Mouse (Mus musculus) lung, embryonic 14.5 days (tissue): ENCODE data around the gene Hadhb. TPM values are rescaled to one million over a fixed set of nuclear protein-coding genes. Genes with fewer than 3 reads are reported as not detected.

Source experiments
- ATAC-seq: fragments of 200-750 bp; cut with Nextera tagmentation; 2 replicates; pipeline ENCODE4 v1.8.0; 2017; ENCODE audit warnings: mild to moderate bottlenecking, moderate TSS enrichment, moderate library complexity; ENCODE audit not compliant: insufficient read depth
- DNase-seq: peaks from one replicate; pipeline ENCODE4 v3.0.0-alpha.2; 2015
- H3K27ac ChIP-seq: fragments of 300-500 bp; sonication (generic); 2 replicates; pipeline ENCODE4 v1.5.1; 2014; ENCODE audit warnings: low read depth, mild to moderate bottlenecking, moderate library complexity
- H3K27me3 ChIP-seq: fragments of 300-500 bp; sonication (generic); 2 replicates; pipeline ENCODE4 v1.6.1; 2014; ENCODE audit warnings: low read length, control low read depth; ENCODE audit not compliant: insufficient read depth
- H3K36me3 ChIP-seq: fragments of 300-500 bp; sonication (generic); 2 replicates; pipeline ENCODE4 v1.6.1; 2014; ENCODE audit warnings: control low read depth; ENCODE audit not compliant: insufficient read depth
- H3K4me1 ChIP-seq: fragments of 300-500 bp; sonication (generic); 2 replicates; pipeline ENCODE4 v1.6.1; 2014; ENCODE audit warnings: antibody characterized with exemption, control low read depth; ENCODE audit not compliant: insufficient read depth
- H3K4me2 ChIP-seq: fragments of 300-500 bp; sonication (generic); 2 replicates; pipeline ENCODE4 v1.6.1; 2014; ENCODE audit warnings: mild to moderate bottlenecking
- H3K4me3 ChIP-seq: fragments of 300-500 bp; sonication (generic); 2 replicates; pipeline ENCODE4 v1.5.1; 2014; ENCODE audit warnings: low read depth, low read length
- H3K9ac ChIP-seq: fragments of 300-500 bp; sonication (generic); 2 replicates; pipeline ENCODE4 v1.6.1; 2014
- H3K9me3 ChIP-seq: fragments of 300-500 bp; sonication (generic); 2 replicates; pipeline ENCODE4 v1.6.1; 2016; ENCODE audit warnings: low read depth, low read length, control low read depth
- CTCF ChIP-seq: IDR thresholded peaks from 2 replicates; pipeline ENCODE4 v1.5.1; 2016; ENCODE audit warnings: antibody characterized with exemption, low read depth
- WGBS: fragments of 180-500 bp; shearing (Covaris S2); extraction: QIAGEN DNeasy Blood & Tissue Kit; methylation state at CpG from one replicate; pipeline ENCODE4 v1.1.7; 2014; 5-methylcytosine and 5-hydroxymethylcytosine counted together
- polyA plus RNA-seq: library from polyadenylated mRNA; unstranded; fragments of >200 nt; fragmentation: Nextera tagmentation; extraction: Ambion mirVana; gene quantifications from 2 replicates; pipeline ENCODE4 v1.2.1, GENCODE M21; 2014

Hadhb gene
- polyA plus RNA-seq, 1 experiment from 2014 or later: 124 TPM

GRCm38 (mm10) chr5:30114761-30115140, 40.3 kb upstream of the Hadhb start:
- WGBS: under 1% methylated on average over 28 of the region's 28 CpGs
- Histone ChIP-seq H3K9ac (peak overlapping the region; percentile 53), H3K27me3 (peaks cover 55% of the 10 kb centered on the region), H3K9me3 (no peaks in the 10 kb centered on the region), H3K36me3 (peaks cover 27% of the 10 kb centered on the region), H3K27ac (no peak overlapping the region), H3K4me1 (no peaks in the 10 kb centered on the region; the same call in none of the 2 replicates), H3K4me3 (peak overlapping the region; percentile 53), H3K4me2 (peak overlapping the region; percentile 95)
- DNase-seq (no peak), ATAC-seq (no peak; the same call in 1 of the 2 replicates)
- TF ChIP-seq CTCF: no peak

DNA sequence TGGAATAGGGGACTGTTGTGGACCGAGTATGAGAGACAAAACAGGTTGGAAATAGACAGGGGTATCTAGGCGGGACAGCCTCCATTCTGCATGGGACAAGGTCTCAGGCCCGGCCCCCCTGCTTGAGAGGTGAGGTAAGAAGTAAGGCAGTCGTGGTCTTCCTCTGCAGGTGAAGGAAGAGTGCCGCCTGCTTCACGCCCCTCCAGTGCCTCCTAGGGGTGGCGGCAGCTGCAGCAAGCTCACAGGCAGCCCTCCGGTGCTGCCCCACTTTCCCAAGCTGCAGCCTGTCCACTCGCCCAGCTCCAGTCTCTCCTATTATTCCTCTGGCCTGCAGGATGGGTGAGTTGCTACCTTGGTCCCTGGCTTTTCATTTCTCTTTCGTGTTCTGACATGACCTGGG, 39.3 kb upstream of the Hadhb start:
- Histone ChIP-seq H3K4me2 (no peak overlapping the region), H3K27ac (no peak overlapping the region), H3K36me3 (peaks cover 37% of the 10 kb centered on the region), H3K9ac (no peak overlapping the region), H3K9me3 (no peaks in the 10 kb centered on the region), H3K4me1 (no peaks in the 10 kb centered on the region; the same call in 1 of the 2 replicates), H3K4me3 (no peak overlapping the region), H3K27me3 (peaks cover 52% of the 10 kb centered on the region)
- peak; percentile 43; the same call in 1 of the 2 replicates for TF ChIP-seq CTCF
- ATAC-seq: no peak
- DNase-seq: no peak
- WGBS: 27% methylated on average over 10 of the region's 10 CpGs

- Histone ChIP-seq H3K27me3 (peaks cover 30% of the 10 kb centered on the region), H3K9ac (no peak overlapping the region), H3K4me2 (no peak overlapping the region), H3K4me3 (no peak overlapping the region), H3K4me1 (no peaks in the 10 kb centered on the region), H3K36me3 (peaks cover 60% of the 10 kb centered on the region), H3K9me3 (no peaks in the 10 kb centered on the region), H3K27ac (no peak overlapping the region)
- no peak for ATAC-seq
- no peak for TF ChIP-seq CTCF
- DNase-seq: no peak
- WGBS: 67% methylated on average over 1 of the region's 1 CpGs
These were observed 37.0 kb upstream of the Hadhb start for GRCm38 (mm10) chr5:30118018-30118417.

DNA sequence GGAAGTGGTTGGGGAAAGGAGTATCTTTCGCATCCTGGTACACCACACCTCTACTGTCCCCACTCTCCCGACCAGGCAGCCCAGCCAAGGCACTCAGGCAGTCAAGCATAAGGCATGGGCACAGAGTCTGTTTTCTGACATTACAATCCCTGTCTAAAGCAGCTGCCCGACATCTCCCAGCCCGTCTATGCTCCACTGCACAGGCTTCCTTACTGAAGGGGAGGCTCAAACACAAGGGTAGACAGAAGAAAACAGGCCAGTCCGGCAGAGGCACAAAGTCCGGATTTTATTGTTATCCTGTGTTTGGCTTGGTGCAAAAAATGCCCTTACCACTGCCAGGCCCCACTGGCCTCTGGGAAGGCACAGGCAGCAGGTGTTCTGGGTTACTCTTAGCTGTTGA, 35.9 kb upstream of the Hadhb start:
- Histone ChIP-seq H3K9me3 (no peaks in the 10 kb centered on the region), H3K4me1 (no peaks in the 10 kb centered on the region), H3K27me3 (peaks cover 19% of the 10 kb centered on the region; the same call in 1 of the 2 replicates), H3K9ac (no peak overlapping the region), H3K36me3 (peaks cover 71% of the 10 kb centered on the region), H3K4me2 (no peak overlapping the region), H3K4me3 (no peak overlapping the region), H3K27ac (no peak overlapping the region)
- no peak for ATAC-seq
- DNase-seq: no peak
- TF ChIP-seq CTCF: no peak
- 88% methylated on average over 6 of the region's 6 CpGs for WGBS

DNA sequence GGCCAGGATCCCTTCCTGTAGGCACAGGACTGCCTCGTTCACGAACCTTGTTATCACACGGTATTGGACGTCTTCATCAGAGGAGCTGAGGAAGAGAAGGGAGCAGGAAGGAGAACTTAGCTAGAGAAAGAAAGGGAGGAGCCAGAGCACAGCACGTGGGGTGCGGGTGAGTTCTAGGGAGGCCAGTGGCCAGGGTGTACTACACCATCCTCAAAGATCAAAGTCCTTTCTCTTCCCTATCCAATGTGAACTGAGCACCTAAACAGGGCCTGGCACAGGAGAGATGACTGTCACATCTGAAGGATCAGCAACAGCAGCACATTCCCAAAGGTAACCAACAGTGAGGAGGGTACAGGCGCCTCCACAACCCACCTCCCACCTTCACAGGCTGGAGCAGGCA, 34.9 kb upstream of the Hadhb start:
- ATAC-seq: no peak
- Histone ChIP-seq H3K9me3 (no peaks in the 10 kb centered on the region), H3K4me2 (no peak overlapping the region), H3K27ac (no peak overlapping the region), H3K4me3 (no peak overlapping the region), H3K36me3 (peaks cover 80% of the 10 kb centered on the region), H3K4me1 (no peaks in the 10 kb centered on the region), H3K27me3 (peaks cover 10% of the 10 kb centered on the region; the same call in 1 of the 2 replicates), H3K9ac (no peak overlapping the region)
- WGBS: 76% methylated on average over 7 of the region's 7 CpGs
- no peak for TF ChIP-seq CTCF
- no peak for DNase-seq

- Histone ChIP-seq H3K27me3 (no peaks in the 10 kb centered on the region), H3K9me3 (no peaks in the 10 kb centered on the region), H3K4me3 (no peak overlapping the region), H3K4me2 (no peak overlapping the region), H3K4me1 (no peaks in the 10 kb centered on the region), H3K9ac (no peak overlapping the region), H3K36me3 (peaks cover 98% of the 10 kb centered on the region), H3K27ac (no peak overlapping the region)
- TF ChIP-seq CTCF: no peak
- ATAC-seq (no peak), DNase-seq (no peak)
- WGBS: 91% methylated on average over 6 of the region's 6 CpGs
These were observed 32.6 kb upstream of the Hadhb start for GRCm38 (mm10) chr5:30122481-30122880.

- H3K27ac ChIP-seq: no peak overlapping the region
- TF ChIP-seq CTCF: peak; percentile 73
- no peaks in the 10 kb centered on the region for H3K4me1 ChIP-seq
- 36% methylated on average over 5 of the region's 5 CpGs for WGBS
- no peak overlapping the region for H3K4me2 ChIP-seq
- peaks cover 99% of the 10 kb centered on the region for H3K36me3 ChIP-seq
- no peak overlapping the region for H3K9ac ChIP-seq
- H3K27me3 ChIP-seq: no peaks in the 10 kb centered on the region
- no peak overlapping the region for H3K4me3 ChIP-seq
- no peaks in the 10 kb centered on the region for H3K9me3 ChIP-seq
- DNase-seq (peak; percentile 76), ATAC-seq (no peak)
These were observed 29.5 kb upstream of the Hadhb start for GRCm38 (mm10) chr5:30125587-30125986.

- ATAC-seq (no peak), DNase-seq (no peak)
- H3K9me3 ChIP-seq: no peaks in the 10 kb centered on the region
- no peaks in the 10 kb centered on the region for H3K4me1 ChIP-seq
- H3K27me3 ChIP-seq: no peaks in the 10 kb centered on the region
- no peak overlapping the region for H3K27ac ChIP-seq
- 81% methylated on average over 7 of the region's 7 CpGs for WGBS
- no peak overlapping the region for H3K9ac ChIP-seq
- H3K4me2 ChIP-seq: no peak overlapping the region
- no peak for TF ChIP-seq CTCF
- no peak overlapping the region for H3K4me3 ChIP-seq
- H3K36me3 ChIP-seq: peaks cover 93% of the 10 kb centered on the region
These were observed 28.3 kb upstream of the Hadhb start for GRCm38 (mm10) chr5:30126756-30127155.
